ENCODE assay signal across 18 mouse cellular contexts in the genomic region with DNA sequence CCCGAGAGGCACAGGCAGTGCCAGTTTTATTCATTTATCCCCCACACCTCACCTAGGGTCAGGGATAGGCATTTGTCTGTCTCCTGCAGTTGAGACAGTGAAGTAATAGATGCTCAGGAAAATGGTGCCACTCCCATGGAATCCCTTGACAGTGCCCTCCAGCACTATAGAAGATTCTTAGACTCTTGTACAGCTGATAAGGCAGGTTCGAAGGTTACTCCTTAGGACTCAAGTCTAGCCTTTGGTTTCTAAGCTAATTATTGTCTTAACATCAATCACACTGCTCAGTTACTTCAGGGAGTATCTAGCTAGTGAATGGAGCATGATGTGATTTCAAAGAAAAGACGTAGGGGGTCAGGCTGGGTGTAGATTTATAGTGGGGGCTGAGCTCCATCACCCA.
"Had no signal": no experiment of that assay in that cellular context is flagged by ENCODE, and none has a peak within 500 bp of the region (broad histone marks: within the 10 kb centered on the region; RNA-seq: fewer than 3 reads in every experiment).

No protein-coding gene starts in this region.

- H3K9me3 ChIP-seq: liver, embryonic 15.5 days; lung, embryonic 15.5 days; megakaryocyte, embryonic 14.5 days; midbrain, embryonic 13.5 days; midbrain, embryonic 15.5 days; neural tube, embryonic 12.5 days had no signal

- H3K36me3 ChIP-seq: liver, embryonic 15.5 days; lung, embryonic 15.5 days; midbrain, embryonic 15.5 days; neural tube, embryonic 12.5 days had no signal

- H3K27ac ChIP-seq: liver, embryonic 15.5 days; lung, embryonic 15.5 days; macrophage; midbrain, embryonic 13.5 days; midbrain, embryonic 15.5 days; neural tube, embryonic 12.5 days had no signal

- H3K4me2 ChIP-seq: liver, embryonic 15.5 days; lung, embryonic 15.5 days; midbrain, embryonic 11.5 days; midbrain, embryonic 13.5 days; midbrain, embryonic 15.5 days; neural tube, embryonic 12.5 days had no signal

- DNase-seq: liver, postnatal 0 days; lung, adult 2 months; lung, postnatal 14 days; lung, postnatal 36 days; right cerebral cortex, postnatal 14 days; spleen, adult 18-20 months; thymus, adult 18-20 months; thymus, postnatal 14 days; thymus, postnatal 36 days had no signal

- H3K9ac ChIP-seq: liver, embryonic 15.5 days; liver, postnatal 0 days; lung, embryonic 15.5 days; midbrain, embryonic 13.5 days; midbrain, embryonic 15.5 days; neural tube, embryonic 12.5 days had no signal

- H3K27me3 ChIP-seq: liver, embryonic 15.5 days; lung, embryonic 15.5 days; midbrain, embryonic 13.5 days; midbrain, embryonic 15.5 days; neural tube, embryonic 12.5 days had no signal

- ATAC-seq: liver, postnatal 0 days; lung, postnatal 0 days; midbrain, embryonic 13.5 days; midbrain, embryonic 15.5 days had no signal

- H3K4me3 ChIP-seq: liver, embryonic 15.5 days; lung, embryonic 15.5 days; megakaryocyte, embryonic 14.5 days; midbrain, embryonic 13.5 days; midbrain, embryonic 15.5 days; neural tube, embryonic 12.5 days had no signal
